Mouse (Mus musculus): ENCODE results near the gene Efcab14. TPM values are rescaled to one million over a fixed set of nuclear protein-coding genes. Genes with fewer than 3 reads are reported as not detected.
A peak's percentile ranks its signal among the peaks of the same experiment; 100 is the strongest.

Gene Efcab14
- polyA plus RNA-seq, 2 experiments, result 6.9 to 12.0 TPM

- Histone ChIP-seq H3K4me1 (replicated peaks; ENCODE audit: control insufficient read depth in 2 of 2, insufficient read depth in 2 of 2, low read length in 1 of 2) (peaks cover 9 to 11% of the 10 kb centered on the region in 2 experiments; a peak in 3 of 4 replicates), H3K4me3 (ENCODE audit: insufficient read depth in 1 of 2, low read depth in 2 of 2, low read length in 2 of 2) (peak overlapping the region; percentile 73 to 94), H3K27me3 (ENCODE audit: control insufficient read depth, insufficient read depth, low read length) (no peaks in the 10 kb centered on the region), H3K27ac (no peak overlapping the region; the same call in 1 of the 2 replicates), H3K9me3 (ENCODE audit: control insufficient read depth, low read length) (no peaks in the 10 kb centered on the region), H3K9ac (replicated peaks) (peak overlapping the region; percentile 93), H3K4me2 (ENCODE audit: low read depth) (peak overlapping the region; percentile 87), H3K36me3 (replicated peaks; ENCODE audit: control insufficient read depth, insufficient read depth, low read depth) (peaks cover 16% of the 10 kb centered on the region)
- DNase-seq (ENCODE audit: low read depth in 3 of 3, low spot score in 3 of 3) (no peak), ATAC-seq (ENCODE audit: insufficient read depth) (no peak)
- WGBS (ENCODE audit: insufficient replicate concordance), result 16% methylated on average over 13 of the region's 13 CpGs
- TF ChIP-seq CTCF (IDR thresholded peaks at IDR 0.05; ENCODE audit: low read depth), result no peak
- no peak for TF ChIP-seq EP300 (IDR thresholded peaks at IDR 0.05; ENCODE audit: low read depth)
These were observed 989 bp downstream of the Efcab14 start for GRCm38 (mm10) chr4:115738481-115738985.

GRCm38 (mm10) chr4:115742658-115743057 is 5.1 kb downstream of the Efcab14 start:
- Histone ChIP-seq H3K9ac (replicated peaks) (no peak overlapping the region), H3K27me3 (ENCODE audit: control insufficient read depth, insufficient read depth, low read length) (no peaks in the 10 kb centered on the region), H3K4me3 (ENCODE audit: insufficient read depth in 1 of 2, low read depth in 2 of 2, low read length in 2 of 2) (no peak overlapping the region), H3K36me3 (replicated peaks; ENCODE audit: control insufficient read depth, insufficient read depth, low read depth) (peaks cover 16% of the 10 kb centered on the region), H3K9me3 (ENCODE audit: control insufficient read depth, low read length) (no peaks in the 10 kb centered on the region), H3K4me1 (replicated peaks; ENCODE audit: control insufficient read depth in 2 of 2, insufficient read depth in 2 of 2, low read length in 1 of 2) (peaks cover 9 to 11% of the 10 kb centered on the region in 2 experiments; a peak in 3 of 4 replicates), H3K27ac (no peak overlapping the region), H3K4me2 (ENCODE audit: low read depth) (no peak overlapping the region)
- TF ChIP-seq EP300 (IDR thresholded peaks at IDR 0.05; ENCODE audit: low read depth) (no peak), CTCF (IDR thresholded peaks at IDR 0.05; ENCODE audit: low read depth) (no peak)
- ATAC-seq (ENCODE audit: insufficient read depth), result no peak
- DNase-seq (ENCODE audit: low read depth in 3 of 3, low spot score in 3 of 3), result no peak

GRCm38 (mm10) chr4:115743096-115743495 is 5.6 kb downstream of the Efcab14 start:
- Histone ChIP-seq H3K9ac (replicated peaks) (no peak overlapping the region), H3K27ac (no peak overlapping the region), H3K36me3 (replicated peaks; ENCODE audit: control insufficient read depth, insufficient read depth, low read depth) (peaks cover 16% of the 10 kb centered on the region), H3K27me3 (ENCODE audit: control insufficient read depth, insufficient read depth, low read length) (no peaks in the 10 kb centered on the region), H3K4me3 (ENCODE audit: insufficient read depth in 1 of 2, low read depth in 2 of 2, low read length in 2 of 2) (no peak overlapping the region), H3K4me1 (replicated peaks; ENCODE audit: control insufficient read depth in 2 of 2, insufficient read depth in 2 of 2, low read length in 1 of 2) (peaks cover 9 to 11% of the 10 kb centered on the region in 2 experiments; a peak in 3 of 4 replicates), H3K4me2 (ENCODE audit: low read depth) (no peak overlapping the region), H3K9me3 (ENCODE audit: control insufficient read depth, low read length) (no peaks in the 10 kb centered on the region)
- 51% methylated on average over 4 of the region's 4 CpGs for WGBS (ENCODE audit: insufficient replicate concordance)
- TF ChIP-seq EP300 (IDR thresholded peaks at IDR 0.05; ENCODE audit: low read depth), result no peak
- TF ChIP-seq CTCF (IDR thresholded peaks at IDR 0.05; ENCODE audit: low read depth), result no peak
- no peak for ATAC-seq (ENCODE audit: insufficient read depth)
- no peak for DNase-seq (ENCODE audit: low read depth in 3 of 3, low spot score in 3 of 3)

- no peaks in the 10 kb centered on the region for H3K27me3 ChIP-seq (ENCODE audit: control insufficient read depth, insufficient read depth, low read length)
- 68% methylated on average over 1 of the region's 1 CpGs for WGBS (ENCODE audit: insufficient replicate concordance)
- no peaks in the 10 kb centered on the region for H3K9me3 ChIP-seq (ENCODE audit: control insufficient read depth, low read length)
- no peak overlapping the region for H3K27ac ChIP-seq
- H3K9ac ChIP-seq (replicated peaks), result no peak overlapping the region
- no peak overlapping the region for H3K4me3 ChIP-seq (ENCODE audit: insufficient read depth in 1 of 2, low read depth in 2 of 2, low read length in 2 of 2)
- H3K36me3 ChIP-seq (replicated peaks; ENCODE audit: control insufficient read depth, insufficient read depth, low read depth), result peaks cover 5% of the 10 kb centered on the region
- ATAC-seq (ENCODE audit: insufficient read depth) (no peak), DNase-seq (ENCODE audit: low read depth in 3 of 3, low spot score in 3 of 3) (no peak)
- TF ChIP-seq CTCF (IDR thresholded peaks at IDR 0.05; ENCODE audit: low read depth), result no peak
- no peak for TF ChIP-seq EP300 (IDR thresholded peaks at IDR 0.05; ENCODE audit: low read depth)
- no peaks in the 10 kb centered on the region for H3K4me1 ChIP-seq (replicated peaks; ENCODE audit: control insufficient read depth in 2 of 2, insufficient read depth in 2 of 2, low read length in 1 of 2)
- H3K4me2 ChIP-seq (ENCODE audit: low read depth), result no peak overlapping the region
These were observed 10.6 kb downstream of the Efcab14 start for GRCm38 (mm10) chr4:115748181-115748580.

GRCm38 (mm10) chr4:115749336-115749735 is 11.8 kb downstream of the Efcab14 start:
- TF ChIP-seq EP300 (IDR thresholded peaks at IDR 0.05; ENCODE audit: low read depth), result no peak
- no peak for TF ChIP-seq CTCF (IDR thresholded peaks at IDR 0.05; ENCODE audit: low read depth)
- no peak for DNase-seq (ENCODE audit: low read depth in 3 of 3, low spot score in 3 of 3)
- Histone ChIP-seq H3K4me1 (replicated peaks; ENCODE audit: control insufficient read depth in 2 of 2, insufficient read depth in 2 of 2, low read length in 1 of 2) (no peaks in the 10 kb centered on the region), H3K27me3 (ENCODE audit: control insufficient read depth, insufficient read depth, low read length) (no peaks in the 10 kb centered on the region), H3K36me3 (replicated peaks; ENCODE audit: control insufficient read depth, insufficient read depth, low read depth) (peaks cover 10% of the 10 kb centered on the region), H3K9me3 (ENCODE audit: control insufficient read depth, low read length) (no peaks in the 10 kb centered on the region), H3K4me3 (ENCODE audit: insufficient read depth in 1 of 2, low read depth in 2 of 2, low read length in 2 of 2) (no peak overlapping the region), H3K4me2 (ENCODE audit: low read depth) (no peak overlapping the region), H3K27ac (no peak overlapping the region), H3K9ac (replicated peaks) (no peak overlapping the region)
- WGBS (ENCODE audit: insufficient replicate concordance), result 17% methylated on average over 1 of the region's 1 CpGs
- ATAC-seq (ENCODE audit: insufficient read depth), result no peak

Measured in liver, embryonic 14.5 days (tissue).